In genomic region chr3:122475735-122476134, GRCm38 (mm10) we compare ENCODE assay signal across 10 mouse cellular contexts.
A peak's percentile ranks its signal among the peaks of the same experiment; 100 is the strongest.
DNase-seq lines count a peak whose midpoint lies in the region; ATAC-seq and TF ChIP-seq lines count a peak whose summit lies in the region.
"Had no signal": no experiment of that assay in that cellular context is flagged by ENCODE, and none has a peak within 500 bp of the region (broad histone marks: within the 10 kb centered on the region; RNA-seq: fewer than 3 reads in every experiment).

No protein-coding gene starts in this region.

- intact Hi-C loops in left cerebral cortex, postnatal 4 days (cut with DNase I): no loop called here
- intact Hi-C loops in left cerebral cortex, postnatal 36 days (cut with DNase I): loop anchor here (5.0 kb wide), 1 partner anchor 142 kb away; the partner anchor contains the start of gene Fnbp1l

- no peaks in the 10 kb centered on the region for H3K27me3 ChIP-seq in forebrain, embryonic 11.5 days (ENCODE audit: control insufficient read depth, insufficient read depth, low read length)
- H3K27me3 ChIP-seq in intestine, postnatal 0 days (replicated peaks; ENCODE audit: control insufficient read depth, insufficient read depth, low read length): no peaks in the 10 kb centered on the region
- H3K27me3 ChIP-seq: liver, embryonic 15.5 days had no signal

- TF ChIP-seq CTCF in intestine, postnatal 0 days (IDR thresholded peaks at IDR 0.05; ENCODE audit: low read depth): no peak

- H3K4me1 ChIP-seq in forebrain, embryonic 11.5 days (replicated peaks; ENCODE audit: control insufficient read depth, insufficient read depth, low read length): peaks cover 31% of the 10 kb centered on the region
- peaks cover 30% of the 10 kb centered on the region; the same call in 1 of the 2 replicates for H3K4me1 ChIP-seq in intestine, postnatal 0 days (replicated peaks; ENCODE audit: control insufficient read depth, insufficient read depth, low read length)

- no peaks in the 10 kb centered on the region for H3K36me3 ChIP-seq in forebrain, embryonic 11.5 days (ENCODE audit: control insufficient read depth, insufficient read depth, low read length)
- H3K36me3 ChIP-seq in intestine, postnatal 0 days (ENCODE audit: control insufficient read depth, insufficient read depth): no peaks in the 10 kb centered on the region
- H3K36me3 ChIP-seq: liver, embryonic 15.5 days had no signal

- DNase-seq in left cerebral cortex, postnatal 4 days: peak; percentile 41
- DNase-seq in left cerebral cortex, adult 9 months (ENCODE audit: low spot score in 2 of 2): no peak
- DNase-seq in forebrain, embryonic 11.5 days (ENCODE audit: low spot score): peak; percentile 77
- peak; percentile 60 for DNase-seq in retina, embryonic 14.5 days (ENCODE audit: low spot score)
- DNase-seq in left cerebral cortex, postnatal 36 days (ENCODE audit: low spot score in 2 of 2): no peak
- no peak for DNase-seq in liver
- DNase-seq in kidney, adult 18-20 months: no peak
- DNase-seq: kidney, adult 8-10 months had no signal

- no peak overlapping the region for H3K4me3 ChIP-seq in forebrain, embryonic 11.5 days (ENCODE audit: low read depth, low read length)
- H3K4me3 ChIP-seq in intestine, postnatal 0 days (ENCODE audit: low read depth, low read length): no peak overlapping the region
- H3K4me3 ChIP-seq: liver, embryonic 15.5 days had no signal

- H3K27ac ChIP-seq in forebrain, embryonic 11.5 days (ENCODE audit: low read depth, low read length): peak overlapping the region; percentile 37
- H3K27ac ChIP-seq in intestine, postnatal 0 days (ENCODE audit: low read depth, low read length): peak overlapping the region; percentile 83
- H3K27ac ChIP-seq: liver, embryonic 15.5 days had no signal

- H3K9ac ChIP-seq in forebrain, embryonic 11.5 days (ENCODE audit: low read length): no peak overlapping the region
- no peak overlapping the region for H3K9ac ChIP-seq in intestine, postnatal 0 days (ENCODE audit: low read depth, low read length)
- H3K9ac ChIP-seq: liver, embryonic 15.5 days had no signal

- 18% methylated on average over 1 of the region's 1 CpGs for WGBS in forebrain, embryonic 11.5 days
- WGBS in intestine, postnatal 0 days: 64% methylated on average over 1 of the region's 1 CpGs

- peak; percentile 79 for ATAC-seq in forebrain, embryonic 11.5 days (replicated peaks; ENCODE audit: low FRiP score)
- ATAC-seq in intestine, postnatal 0 days: no peak

- H3K9me3 ChIP-seq in forebrain, embryonic 11.5 days (ENCODE audit: control insufficient read depth, low read length): no peaks in the 10 kb centered on the region
- H3K9me3 ChIP-seq in intestine, postnatal 0 days (ENCODE audit: control insufficient read depth): no peaks in the 10 kb centered on the region
- H3K9me3 ChIP-seq: liver, embryonic 15.5 days had no signal

- no peak overlapping the region for H3K4me2 ChIP-seq in forebrain, embryonic 11.5 days (ENCODE audit: low read depth, low read length, severe bottlenecking)
- no peak overlapping the region for H3K4me2 ChIP-seq in intestine, postnatal 0 days (replicated peaks; ENCODE audit: low read depth)
- H3K4me2 ChIP-seq: liver, embryonic 15.5 days had no signal

Comparison
In these comparisons a context has a peak if more than half of its experiments do, and no peak if none do; other contexts are left out.
1. DNase-seq: peak in left cerebral cortex, postnatal 4 days (single experiment), forebrain, embryonic 11.5 days (single experiment) and retina, embryonic 14.5 days (single experiment); none in left cerebral cortex, adult 9 months (0 of 2), left cerebral cortex, postnatal 36 days (0 of 2), liver (single experiment) and kidney, adult 18-20 months (single experiment).